Mouse (Mus musculus): ENCODE data around the gene Gpr153.

- TF ChIP-seq ZC3H11A (IDR thresholded peaks at IDR 0.05; ENCODE audit: low read depth, low read length) (no peak), CTCF (conservative IDR thresholded peaks at IDR 0.05 in 1 of 2, IDR thresholded peaks at IDR 0.05 in 1 of 2; ENCODE audit: low read depth in 2 of 2, low read length in 2 of 2) (no peak)
Measured at GRCm38 (mm10) chr4:152300375-152300774, 26.3 kb downstream of the Gpr153 start.

Measured in CH12.LX (cell line).